In genomic region chr6:13677141-13677761, GRCm38 (mm10) we compare ENCODE assay signal across 8 mouse cellular contexts. TPM values are rescaled to one million over a fixed set of nuclear protein-coding genes. Genes with fewer than 3 reads are reported as not detected.
DNase-seq lines count a peak whose midpoint lies in the region; ATAC-seq and TF ChIP-seq lines count a peak whose summit lies in the region.

No protein-coding gene starts in this region.

- ATAC-seq in intestine, postnatal 0 days: peak; percentile 70
- ATAC-seq in liver, embryonic 11.5 days (replicated peaks; ENCODE audit: low FRiP score): peak; percentile 61
- ATAC-seq in neural tube, embryonic 12.5 days (ENCODE audit: low FRiP score, low read depth): peak; percentile 85

- H3K4me1 ChIP-seq in intestine, postnatal 0 days (replicated peaks; ENCODE audit: control insufficient read depth, insufficient read depth, low read length): 0 out of 2 replicates have a peak, but pooled peaks cover 4% of the 10 kb centered on the region
- no peaks in the 10 kb centered on the region; the same call in 1 of the 2 replicates for H3K4me1 ChIP-seq in liver, embryonic 11.5 days (replicated peaks; ENCODE audit: control insufficient read depth, insufficient read depth, low read length)
- 0 out of 2 replicates have a peak, but pooled peaks cover 7% of the 10 kb centered on the region for H3K4me1 ChIP-seq in neural tube, embryonic 12.5 days

- H3ac ChIP-seq in C2C12 (ENCODE audit: control insufficient read depth, insufficient read length, low read depth): peak overlapping the region; percentile 90

- H3K27ac ChIP-seq in intestine, postnatal 0 days (ENCODE audit: low read depth, low read length): peak overlapping the region; percentile 88
- peak overlapping the region; percentile 92 for H3K27ac ChIP-seq in liver, embryonic 11.5 days (ENCODE audit: low read depth, low read length)
- H3K27ac ChIP-seq in neural tube, embryonic 12.5 days: peak overlapping the region; percentile 92

- peak overlapping the region; percentile 84 for H3K4me2 ChIP-seq in intestine, postnatal 0 days (replicated peaks; ENCODE audit: low read depth)
- peak overlapping the region; percentile 90 for H3K4me2 ChIP-seq in liver, embryonic 11.5 days
- H3K4me2 ChIP-seq in neural tube, embryonic 12.5 days (replicated peaks): peak overlapping the region; percentile 84

- H3K36me3 ChIP-seq in C2C12 (ENCODE audit: control insufficient read depth, insufficient read depth): no peaks in the 10 kb centered on the region
- no peaks in the 10 kb centered on the region for H3K36me3 ChIP-seq in intestine, postnatal 0 days (ENCODE audit: control insufficient read depth, insufficient read depth)
- no peaks in the 10 kb centered on the region for H3K36me3 ChIP-seq in liver, embryonic 11.5 days (ENCODE audit: control insufficient read depth, insufficient read depth, low read length)
- H3K36me3 ChIP-seq in neural tube, embryonic 12.5 days: no peaks in the 10 kb centered on the region

- H3K79me3 ChIP-seq in C2C12 (ENCODE audit: low read depth): peaks cover 27% of the 10 kb centered on the region

- no peak for TF ChIP-seq CTCF in C2C12 (IDR thresholded peaks at IDR 0.05; ENCODE audit: control insufficient read depth, insufficient read depth, insufficient read length)
- no peak for TF ChIP-seq CTCF in intestine, postnatal 0 days (IDR thresholded peaks at IDR 0.05; ENCODE audit: low read depth)

- no peaks in the 10 kb centered on the region for H3K9me3 ChIP-seq in intestine, postnatal 0 days (ENCODE audit: control insufficient read depth)
- H3K9me3 ChIP-seq in liver, embryonic 11.5 days (ENCODE audit: control insufficient read depth, low read length): no peaks in the 10 kb centered on the region
- no peaks in the 10 kb centered on the region for H3K9me3 ChIP-seq in neural tube, embryonic 12.5 days

- H3K9ac ChIP-seq in intestine, postnatal 0 days (ENCODE audit: low read depth, low read length): peak overlapping the region; percentile 95
- peak overlapping the region; percentile 92 for H3K9ac ChIP-seq in liver, embryonic 11.5 days (ENCODE audit: low read depth, low read length)
- H3K9ac ChIP-seq in neural tube, embryonic 12.5 days: peak overlapping the region; percentile 95

- WGBS in intestine, postnatal 0 days: under 1% methylated on average over 40 of the region's 43 CpGs
- 1% methylated on average over 43 of the region's 43 CpGs for WGBS in liver, embryonic 11.5 days
- under 1% methylated on average over 40 of the region's 43 CpGs for WGBS in neural tube, embryonic 12.5 days

- H3K27me3 ChIP-seq in C2C12 (ENCODE audit: control insufficient read depth, insufficient read depth, insufficient read length): no peaks in the 10 kb centered on the region
- no peaks in the 10 kb centered on the region for H3K27me3 ChIP-seq in intestine, postnatal 0 days (replicated peaks; ENCODE audit: control insufficient read depth, insufficient read depth, low read length)
- no peaks in the 10 kb centered on the region for H3K27me3 ChIP-seq in liver, embryonic 11.5 days (replicated peaks; ENCODE audit: control insufficient read depth, insufficient read depth, low read length)
- H3K27me3 ChIP-seq in neural tube, embryonic 12.5 days (replicated peaks): no peaks in the 10 kb centered on the region

- H3K4me3 ChIP-seq in C2C12 (ENCODE audit: insufficient read depth, poor library complexity, severe bottlenecking): peak overlapping the region; percentile 63
- H3K4me3 ChIP-seq in intestine, postnatal 0 days (ENCODE audit: low read depth, low read length): peak overlapping the region; percentile 96
- H3K4me3 ChIP-seq in liver, embryonic 11.5 days (ENCODE audit: low read depth, low read length): peak overlapping the region; percentile 91
- H3K4me3 ChIP-seq in neural tube, embryonic 12.5 days: peak overlapping the region; percentile 88

- peak; percentile 64 to 86 for DNase-seq in adrenal gland, adult (ENCODE audit: inconsistent age in 2 of 2, low spot score in 1 of 2)
- DNase-seq in embryo, embryonic 10.5 days (ENCODE audit: low spot score): peak; percentile 68
- DNase-seq in gastrocnemius, postnatal 10 days: peak; percentile 56
- peak; percentile 71 for DNase-seq in liver, embryonic 11.5 days (ENCODE audit: low spot score)
- peak; percentile 80 for DNase-seq in testis, postnatal 14 days (ENCODE audit: low spot score)

- peaks cover 52% of the 10 kb centered on the region for H3K79me2 ChIP-seq in C2C12 (ENCODE audit: control insufficient read depth, insufficient read depth)

TF ChIP-seq in C2C12, 6 proteins besides CTCF, POLR2A, EP300 and RAD21:
- no peak for TF ChIP-seq USF1 (IDR thresholded peaks at IDR 0.05; ENCODE audit: low read depth)
- no peak for TF ChIP-seq MYOD1 (IDR thresholded peaks at IDR 0.05; ENCODE audit: control insufficient read depth, insufficient read length, low read depth)
- TF ChIP-seq CEBPB (IDR thresholded peaks at IDR 0.05; ENCODE audit: low read depth): no peak
- TF ChIP-seq MYOG (IDR thresholded peaks at IDR 0.05; ENCODE audit: control insufficient read depth, extremely low read depth, insufficient read length): no peak
- no peak for TF ChIP-seq FOSL1 (IDR thresholded peaks at IDR 0.05; ENCODE audit: insufficient read depth, low read length, poor library complexity, severe bottlenecking)
- TF ChIP-seq MAX (IDR thresholded peaks at IDR 0.05): no peak

RNA-seq across cellular contexts. Expression of gene Bmt2, which starts 0.5 kb away (rescaled TPM):
- polyA plus RNA-seq in C2C12 (2012; fragmentation: generic; extraction: Trizol): 1.9 TPM
- 1 to 10 TPM; 8.0 to 8.9 TPM for total RNA-seq in gastrocnemius, postnatal 10 days (2021)
- 5.8 and 6.5 TPM in 2 replicates for polyA plus RNA-seq in intestine, postnatal 0 days (2015; fragmentation: Nextera tagmentation; extraction: Ambion mirVana)
- 12.9 and 14.0 TPM in 2 replicates for polyA plus RNA-seq in liver, embryonic 11.5 days (2014; fragmentation: Nextera tagmentation; extraction: Ambion mirVana)
- 22.3 and 22.6 TPM in 2 replicates for polyA plus RNA-seq in neural tube, embryonic 12.5 days (2016; fragmentation: Nextera tagmentation; extraction: Ambion mirVana)

Comparison
In these comparisons a context has a peak if more than half of its experiments do, and no peak if none do; other contexts are left out.
1. Peak in every context shown above with its lines: DNase-seq, ATAC-seq, H3K4me3 ChIP-seq and H3K27ac ChIP-seq.